Mouse (Mus musculus): ENCODE results near the gene Foxe1. TPM values are rescaled to one million over a fixed set of nuclear protein-coding genes. Genes with fewer than 3 reads are reported as not detected.

The Foxe1 gene
- total RNA-seq (2014; fragmentation: Nextera tagmentation) (not detected in 2 replicates), total RNA-seq (2017) (0.23 TPM in 1 of 2 replicates, not detected in the other)

- ATAC-seq (replicated peaks; ENCODE audit: low FRiP score, low TSS enrichment, poor library complexity, severe bottlenecking) = no peak
Observed at GRCm38 (mm10) chr4:46343596-46344260, at the start of gene Foxe1. TSS of gene Foxe1 (plus strand) at chr4:46343609.

DNA sequence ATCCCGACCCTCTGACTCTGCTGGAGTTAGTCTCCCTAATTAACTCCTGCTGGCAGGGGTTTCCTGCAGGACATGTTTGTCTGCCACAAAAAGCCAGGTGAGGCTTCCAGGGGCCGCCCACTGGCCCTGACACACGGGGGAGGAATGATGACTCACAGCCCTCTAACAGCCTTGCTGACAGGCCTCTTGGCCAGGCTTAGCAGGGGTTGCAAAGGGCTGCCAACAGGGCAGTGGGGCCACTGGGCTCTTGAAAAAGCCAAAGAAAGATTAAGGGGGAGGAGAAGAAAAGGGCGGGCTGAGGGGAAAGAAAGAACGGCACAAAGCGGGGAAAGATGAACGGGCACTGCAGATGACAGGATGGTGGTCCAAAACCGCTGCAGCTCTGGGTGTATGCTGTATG lies 39.3 kb upstream of the Foxe1 start:
- ATAC-seq (replicated peaks; ENCODE audit: low FRiP score, low TSS enrichment, poor library complexity, severe bottlenecking) = no peak

- peak; percentile 63 for ATAC-seq (replicated peaks; ENCODE audit: low FRiP score, low TSS enrichment, poor library complexity, severe bottlenecking)
Observed at GRCm38 (mm10) chr4:46304757-46305384, 38.5 kb upstream of the Foxe1 start.

- ATAC-seq (replicated peaks; ENCODE audit: low FRiP score, low TSS enrichment, poor library complexity, severe bottlenecking) = no peak
Observed at GRCm38 (mm10) chr4:46305436-46305835, 38.0 kb upstream of the Foxe1 start.

DNA sequence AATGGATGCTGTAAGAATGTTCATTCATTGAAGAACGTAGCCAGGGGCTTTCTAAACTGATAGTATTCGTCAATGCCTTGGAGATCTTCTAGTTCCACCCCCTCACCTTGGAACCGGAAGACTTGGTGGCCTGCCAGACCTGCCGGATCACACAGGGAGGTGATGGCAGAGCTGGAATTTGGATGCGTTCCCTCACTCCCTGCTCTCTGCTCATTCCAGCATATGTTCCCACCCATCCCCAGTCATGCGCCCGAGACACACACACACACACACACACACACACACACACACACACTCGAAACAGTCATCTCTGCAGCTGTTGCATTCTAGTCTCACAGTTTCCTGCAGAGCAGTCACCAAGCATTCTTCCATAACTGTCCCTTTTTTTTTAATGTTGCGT lies 36.1 kb upstream of the Foxe1 start:
- no peak for ATAC-seq (replicated peaks; ENCODE audit: low FRiP score, low TSS enrichment, poor library complexity, severe bottlenecking)

DNA sequence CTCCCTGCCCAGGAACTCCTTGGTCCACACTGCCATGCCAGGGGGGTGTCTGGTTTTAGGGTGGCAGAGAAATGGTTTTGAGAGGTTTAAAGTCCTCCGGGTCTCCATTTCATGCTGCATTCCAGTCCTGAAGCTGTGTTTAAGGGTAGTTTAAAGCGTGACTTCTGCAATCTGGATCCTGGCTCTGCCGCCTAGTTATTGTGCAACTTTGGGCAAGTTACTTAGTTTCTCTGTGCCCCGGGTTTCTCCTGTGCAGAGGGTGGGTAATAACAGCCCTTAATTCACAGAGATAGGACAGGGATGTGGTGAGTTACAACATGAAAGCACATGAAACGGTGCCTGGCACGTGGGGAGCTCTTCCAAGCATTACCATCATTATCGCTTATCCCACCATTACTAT lies 35.5 kb upstream of the Foxe1 start:
- ATAC-seq (replicated peaks; ENCODE audit: low FRiP score, low TSS enrichment, poor library complexity, severe bottlenecking) = no peak

- no peak for ATAC-seq (replicated peaks; ENCODE audit: low FRiP score, low TSS enrichment, poor library complexity, severe bottlenecking)
Observed at GRCm38 (mm10) chr4:46311631-46312030, 31.8 kb upstream of the Foxe1 start.

DNA sequence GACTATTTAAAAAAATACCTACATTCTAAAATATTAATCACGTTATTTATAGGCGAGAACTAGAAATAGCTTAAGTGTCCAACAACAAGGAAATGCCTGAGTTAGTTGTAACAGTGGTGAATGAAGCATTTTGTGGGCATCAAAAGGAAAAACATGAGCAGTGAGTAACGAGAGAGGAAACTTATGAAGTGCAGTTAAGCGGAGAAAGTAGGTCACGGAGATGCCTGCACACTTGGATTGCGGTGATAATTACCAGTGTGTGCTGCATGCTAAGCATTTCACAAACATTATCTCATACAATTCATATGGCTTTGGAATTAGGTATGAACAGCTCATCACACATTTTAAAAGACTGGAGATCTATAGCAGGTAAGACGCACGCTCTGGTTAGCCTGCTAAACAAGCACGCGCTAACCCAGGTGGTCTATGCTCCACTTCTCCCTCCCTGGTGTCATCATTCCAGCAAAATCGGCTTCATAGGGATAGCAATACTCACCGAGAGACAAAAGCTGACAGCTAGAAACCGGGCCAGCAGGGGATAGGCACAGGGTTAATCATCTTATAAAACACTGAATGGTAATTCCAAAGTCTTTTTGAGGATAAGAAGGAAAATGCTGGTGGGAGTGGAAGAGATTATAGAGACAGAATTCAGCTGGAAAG lies 21.5 kb upstream of the Foxe1 start:
- no peak for ATAC-seq (replicated peaks; ENCODE audit: low FRiP score, low TSS enrichment, poor library complexity, severe bottlenecking)

DNA sequence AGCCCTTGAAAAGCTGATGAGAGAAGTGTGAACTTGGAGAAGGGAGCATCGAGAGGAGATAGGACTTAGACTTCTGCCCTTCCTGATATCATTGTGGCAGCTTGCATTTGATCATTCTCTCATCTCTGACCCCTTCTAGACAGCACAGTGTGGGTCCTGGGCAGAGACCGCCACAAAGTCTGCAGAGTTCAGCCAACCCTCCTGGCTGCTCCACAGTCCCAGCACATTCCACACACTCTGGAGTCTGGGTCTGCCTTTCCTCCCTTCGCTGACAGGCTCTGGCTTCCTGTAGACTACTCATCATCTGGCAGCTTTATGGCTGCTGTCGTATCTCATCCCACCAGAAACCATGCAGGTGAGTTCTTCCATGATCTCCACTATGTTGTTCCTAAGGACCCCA lies 20.7 kb upstream of the Foxe1 start:
- ATAC-seq (replicated peaks; ENCODE audit: low FRiP score, low TSS enrichment, poor library complexity, severe bottlenecking) = no peak

DNA sequence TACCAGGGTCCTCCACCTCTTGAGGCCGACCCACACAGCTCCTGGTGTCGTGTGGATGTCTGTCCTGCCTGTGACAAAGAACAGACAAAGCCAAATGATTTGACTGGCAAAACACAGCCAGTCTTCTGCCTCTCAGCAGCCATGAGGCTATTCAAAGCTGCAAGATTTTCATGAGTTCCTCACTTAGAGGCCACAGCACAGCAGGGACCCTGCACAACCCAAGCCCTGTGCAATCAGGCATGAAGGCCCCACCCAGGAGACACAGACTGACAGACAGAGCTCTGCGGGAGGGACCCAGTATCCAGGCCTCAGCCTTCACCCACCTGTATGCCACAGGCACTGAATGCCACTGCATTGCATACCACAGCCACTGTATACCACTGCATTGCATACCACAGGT lies 14.5 kb upstream of the Foxe1 start:
- no peak for ATAC-seq (replicated peaks; ENCODE audit: low FRiP score, low TSS enrichment, poor library complexity, severe bottlenecking)

GRCm38 (mm10) chr4:46335846-46336245 lies 7.6 kb upstream of the Foxe1 start:
- ATAC-seq (replicated peaks; ENCODE audit: low FRiP score, low TSS enrichment, poor library complexity, severe bottlenecking) = no peak

- no peak for ATAC-seq (replicated peaks; ENCODE audit: low FRiP score, low TSS enrichment, poor library complexity, severe bottlenecking)
Observed at GRCm38 (mm10) chr4:46337990-46338389, 5.4 kb upstream of the Foxe1 start.

GRCm38 (mm10) chr4:46339026-46339425 lies 4.4 kb upstream of the Foxe1 start:
- ATAC-seq (replicated peaks; ENCODE audit: low FRiP score, low TSS enrichment, poor library complexity, severe bottlenecking) = no peak

GRCm38 (mm10) chr4:46339584-46339983 lies 3.8 kb upstream of the Foxe1 start:
- no peak for ATAC-seq (replicated peaks; ENCODE audit: low FRiP score, low TSS enrichment, poor library complexity, severe bottlenecking)

- ATAC-seq (replicated peaks; ENCODE audit: low FRiP score, low TSS enrichment, poor library complexity, severe bottlenecking) = no peak
Observed at GRCm38 (mm10) chr4:46341831-46342680, 1.4 kb upstream of the Foxe1 start.

GRCm38 (mm10) chr4:46342711-46343286 lies 610 bp upstream of the Foxe1 start:
- ATAC-seq (replicated peaks; ENCODE audit: low FRiP score, low TSS enrichment, poor library complexity, severe bottlenecking) = 0 out of 2 replicates have a peak, but pooled peaks have one; percentile 39

DNA sequence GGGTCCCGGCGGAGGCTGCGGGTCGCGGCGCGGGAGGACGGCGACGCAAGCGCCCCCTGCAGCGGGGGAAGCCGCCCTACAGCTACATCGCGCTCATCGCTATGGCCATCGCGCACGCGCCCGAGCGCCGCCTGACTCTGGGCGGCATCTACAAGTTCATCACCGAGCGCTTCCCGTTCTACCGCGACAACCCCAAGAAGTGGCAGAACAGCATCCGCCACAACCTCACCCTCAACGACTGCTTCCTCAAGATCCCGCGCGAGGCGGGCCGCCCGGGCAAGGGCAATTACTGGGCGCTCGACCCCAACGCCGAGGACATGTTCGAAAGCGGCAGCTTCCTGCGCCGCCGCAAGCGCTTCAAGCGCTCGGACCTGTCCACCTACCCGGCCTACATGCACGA lies 879 bp downstream of the Foxe1 start:
- ATAC-seq (replicated peaks; ENCODE audit: low FRiP score, low TSS enrichment, poor library complexity, severe bottlenecking) = 0 out of 2 replicates have a peak, but pooled peaks have one; percentile 40

DNA sequence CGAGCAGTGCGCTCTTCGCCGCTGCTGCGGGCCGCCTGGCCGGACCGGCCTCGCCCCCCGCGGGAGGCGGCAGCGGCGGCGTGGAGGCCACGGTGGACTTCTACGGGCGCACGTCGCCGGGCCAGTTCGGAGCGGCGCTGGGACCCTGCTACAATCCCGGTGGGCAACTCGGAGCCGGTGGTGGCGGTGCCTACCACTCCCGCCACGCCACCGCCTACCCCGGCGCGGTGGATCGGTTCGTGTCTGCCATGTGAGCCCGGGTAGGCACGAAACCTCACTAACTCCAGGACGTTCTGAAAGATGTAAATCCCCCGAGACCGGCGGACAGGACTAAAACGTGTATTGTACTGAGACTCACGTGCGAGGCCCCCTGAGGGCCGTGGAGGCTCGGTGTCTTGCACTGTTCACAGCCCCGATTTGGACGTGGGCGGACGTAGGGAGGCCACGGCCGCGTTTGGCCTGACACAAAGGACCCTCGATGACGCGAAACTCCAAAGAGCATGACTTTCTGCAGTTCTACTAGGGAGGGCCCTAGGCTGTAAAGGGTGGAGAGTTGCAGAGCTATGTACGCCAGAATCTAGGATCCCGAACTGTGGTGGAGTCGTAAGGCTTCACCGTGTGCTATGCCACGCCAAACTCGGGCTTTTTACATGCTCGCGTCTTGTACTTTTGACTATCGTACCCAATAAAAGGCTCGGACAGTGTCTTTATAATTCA lies 1.8 kb downstream of the Foxe1 start:
- ATAC-seq (replicated peaks; ENCODE audit: low FRiP score, low TSS enrichment, poor library complexity, severe bottlenecking) = no peak

- ATAC-seq (replicated peaks; ENCODE audit: low FRiP score, low TSS enrichment, poor library complexity, severe bottlenecking) = no peak
Observed at GRCm38 (mm10) chr4:46345773-46346100, 2.3 kb downstream of the Foxe1 start.

Data from megakaryocyte-erythroid progenitor cell, adult 5-6 weeks (primary cell).